Mouse (Mus musculus) hindbrain, embryonic 13.5 days (tissue): ENCODE data around the gene A430078G23Rik. TPM values are rescaled to one million over a fixed set of nuclear protein-coding genes. Genes with fewer than 3 reads are reported as not detected.

Experiments used
- ATAC-seq: fragments of 200-750 bp; cut with Nextera tagmentation; 2 replicates; pipeline ENCODE4 v1.8.0; 2017; ENCODE audit warnings: moderate TSS enrichment; ENCODE audit not compliant: low FRiP score
- H3K27ac ChIP-seq: fragments of 300-500 bp; sonication (generic); 2 replicates; pipeline ENCODE4 v1.5.1; 2015; ENCODE audit warnings: inconsistent platforms, mild to moderate bottlenecking, moderate library complexity
- H3K27me3 ChIP-seq: fragments of 300-500 bp; sonication (generic); 2 replicates; pipeline ENCODE4 v1.6.1; 2015; ENCODE audit warnings: mild to moderate bottlenecking, inconsistent platforms
- H3K36me3 ChIP-seq: fragments of 300-500 bp; sonication (generic); 2 replicates; pipeline ENCODE4 v1.6.1; 2015; ENCODE audit warnings: mild to moderate bottlenecking, inconsistent platforms
- H3K4me1 ChIP-seq: fragments of 300-500 bp; sonication (generic); replicated peaks from 2 replicates; pipeline ENCODE4 v1.6.1; 2015; ENCODE audit warnings: inconsistent platforms
- H3K4me2 ChIP-seq: fragments of 300-500 bp; sonication (generic); 2 replicates; pipeline ENCODE4 v1.6.1; 2015; ENCODE audit warnings: inconsistent platforms, mild to moderate bottlenecking, moderate library complexity
- H3K4me3 ChIP-seq: fragments of 300-500 bp; sonication (generic); 2 replicates; pipeline ENCODE4 v1.5.1; 2015; ENCODE audit warnings: mild to moderate bottlenecking, inconsistent platforms
- H3K9ac ChIP-seq: fragments of 300-500 bp; sonication (generic); 2 replicates; pipeline ENCODE4 v1.6.1; 2015; ENCODE audit warnings: mild to moderate bottlenecking, inconsistent platforms
- H3K9me3 ChIP-seq: fragments of 300-500 bp; sonication (generic); 2 replicates; pipeline ENCODE4 v1.6.1; 2016; ENCODE audit warnings: inconsistent platforms
- WGBS: fragments of 180-500 bp; shearing (Covaris S2); methylation state at CpG from one replicate; pipeline ENCODE4 v1.1.7; 2015; 5-methylcytosine and 5-hydroxymethylcytosine counted together
- polyA plus RNA-seq: library from polyadenylated mRNA; unstranded; fragments of >200 nt; fragmentation: Nextera tagmentation; extraction: Ambion mirVana; gene quantifications from 2 replicates; pipeline ENCODE4 v1.2.1, GENCODE M21; 2015

The A430078G23Rik gene
- polyA plus RNA-seq, 1 experiment from 2014 or later: not detected

GRCm38 (mm10) chr8:3418101-3418500 lies 64.9 kb downstream of the A430078G23Rik start:
- Histone ChIP-seq H3K27me3 (no peaks in the 10 kb centered on the region), H3K4me2 (no peak overlapping the region), H3K27ac (no peak overlapping the region), H3K4me3 (no peak overlapping the region), H3K9ac (no peak overlapping the region), H3K36me3 (no peaks in the 10 kb centered on the region), H3K4me1 (peaks cover 49% of the 10 kb centered on the region), H3K9me3 (no peaks in the 10 kb centered on the region)
- no peak for ATAC-seq
- WGBS: 87% methylated on average over 1 of the region's 1 CpGs

GRCm38 (mm10) chr8:3420105-3420706 lies 67.0 kb downstream of the A430078G23Rik start:
- no peak for ATAC-seq
- WGBS: 80% methylated on average over 10 of the region's 10 CpGs
- Histone ChIP-seq H3K4me1 (peaks cover 38% of the 10 kb centered on the region), H3K4me2 (no peak overlapping the region), H3K9ac (no peak overlapping the region), H3K36me3 (no peaks in the 10 kb centered on the region), H3K27me3 (no peaks in the 10 kb centered on the region), H3K27ac (no peak overlapping the region), H3K9me3 (no peaks in the 10 kb centered on the region), H3K4me3 (no peak overlapping the region)

GRCm38 (mm10) chr8:3421507-3421906 lies 68.3 kb downstream of the A430078G23Rik start:
- Histone ChIP-seq H3K4me2 (no peak overlapping the region), H3K36me3 (no peaks in the 10 kb centered on the region), H3K4me3 (no peak overlapping the region), H3K27me3 (no peaks in the 10 kb centered on the region), H3K4me1 (peaks cover 25% of the 10 kb centered on the region), H3K9me3 (no peaks in the 10 kb centered on the region), H3K27ac (no peak overlapping the region), H3K9ac (no peak overlapping the region)
- ATAC-seq: no peak
- WGBS: 89% methylated on average over 5 of the region's 5 CpGs

GRCm38 (mm10) chr8:3425217-3425616 lies 72.0 kb downstream of the A430078G23Rik start:
- Histone ChIP-seq H3K4me2 (no peak overlapping the region), H3K4me1 (peaks cover 3% of the 10 kb centered on the region; the same call in 1 of the 2 replicates), H3K36me3 (peaks cover 24% of the 10 kb centered on the region), H3K9me3 (no peaks in the 10 kb centered on the region), H3K9ac (no peak overlapping the region), H3K27me3 (no peaks in the 10 kb centered on the region), H3K27ac (no peak overlapping the region), H3K4me3 (no peak overlapping the region)
- no peak for ATAC-seq
- WGBS: 96% methylated on average over 5 of the region's 5 CpGs

- H3K4me3 ChIP-seq: no peak overlapping the region
- no peak for ATAC-seq
- no peak overlapping the region for H3K9ac ChIP-seq
- H3K27me3 ChIP-seq: no peaks in the 10 kb centered on the region
- no peak overlapping the region for H3K4me2 ChIP-seq
- no peak overlapping the region for H3K27ac ChIP-seq
- no peaks in the 10 kb centered on the region for H3K4me1 ChIP-seq
- H3K9me3 ChIP-seq: no peaks in the 10 kb centered on the region
- peaks cover 30% of the 10 kb centered on the region for H3K36me3 ChIP-seq
- WGBS: 89% methylated on average over 3 of the region's 3 CpGs
These were observed 73.0 kb downstream of the A430078G23Rik start for GRCm38 (mm10) chr8:3426211-3426610.

- ATAC-seq: no peak
- Histone ChIP-seq H3K36me3 (peaks cover 52% of the 10 kb centered on the region), H3K4me1 (no peaks in the 10 kb centered on the region), H3K4me2 (no peak overlapping the region), H3K9me3 (no peaks in the 10 kb centered on the region), H3K4me3 (no peak overlapping the region), H3K27me3 (no peaks in the 10 kb centered on the region), H3K9ac (no peak overlapping the region), H3K27ac (no peak overlapping the region)
- 79% methylated on average over 2 of the region's 2 CpGs for WGBS
These were observed 75.2 kb downstream of the A430078G23Rik start for GRCm38 (mm10) chr8:3428426-3428825.

GRCm38 (mm10) chr8:3429966-3430365 lies 76.8 kb downstream of the A430078G23Rik start:
- Histone ChIP-seq H3K9me3 (no peaks in the 10 kb centered on the region), H3K9ac (no peak overlapping the region), H3K4me1 (no peaks in the 10 kb centered on the region), H3K36me3 (peaks cover 67% of the 10 kb centered on the region), H3K4me2 (no peak overlapping the region), H3K27ac (no peak overlapping the region), H3K4me3 (no peak overlapping the region), H3K27me3 (no peaks in the 10 kb centered on the region)
- 85% methylated on average over 2 of the region's 2 CpGs for WGBS
- no peak for ATAC-seq

GRCm38 (mm10) chr8:3431113-3431512 lies 77.9 kb downstream of the A430078G23Rik start:
- Histone ChIP-seq H3K4me2 (no peak overlapping the region), H3K27ac (no peak overlapping the region), H3K9me3 (no peaks in the 10 kb centered on the region), H3K27me3 (no peaks in the 10 kb centered on the region), H3K9ac (no peak overlapping the region), H3K4me1 (no peaks in the 10 kb centered on the region), H3K36me3 (peaks cover 77% of the 10 kb centered on the region), H3K4me3 (no peak overlapping the region)
- no peak for ATAC-seq
- 88% methylated on average over 3 of the region's 3 CpGs for WGBS

GRCm38 (mm10) chr8:3436492-3436891 lies 83.3 kb downstream of the A430078G23Rik start:
- Histone ChIP-seq H3K27ac (no peak overlapping the region), H3K27me3 (no peaks in the 10 kb centered on the region), H3K36me3 (peaks cover 97% of the 10 kb centered on the region), H3K4me2 (no peak overlapping the region), H3K4me3 (no peak overlapping the region), H3K9ac (no peak overlapping the region), H3K4me1 (no peaks in the 10 kb centered on the region), H3K9me3 (no peaks in the 10 kb centered on the region)
- WGBS: 85% methylated on average over 5 of the region's 6 CpGs
- ATAC-seq: no peak

- no peak for ATAC-seq
- Histone ChIP-seq H3K27me3 (no peaks in the 10 kb centered on the region), H3K9ac (no peak overlapping the region), H3K4me3 (no peak overlapping the region), H3K36me3 (peaks cover 83% of the 10 kb centered on the region), H3K4me2 (no peak overlapping the region), H3K4me1 (no peaks in the 10 kb centered on the region), H3K27ac (no peak overlapping the region), H3K9me3 (no peaks in the 10 kb centered on the region)
- WGBS: 80% methylated on average over 12 of the region's 12 CpGs
These were observed 86.3 kb downstream of the A430078G23Rik start for GRCm38 (mm10) chr8:3439510-3439909.

Other genes starting within 250 kb of the A430078G23Rik start
- gene Insr, start 73.8 kb upstream of the A430078G23Rik start, polyA plus RNA-seq: 54.5 and 56.1 TPM in 2 replicates
- 10.0 and 12.0 TPM in 2 replicates for gene Arhgef18, start 39.6 kb downstream of the A430078G23Rik start, polyA plus RNA-seq
- gene Pex11g, start 114.3 kb downstream of the A430078G23Rik start, polyA plus RNA-seq: 4.2 and 5.3 TPM in 2 replicates
- 0.30 and 0.54 TPM in 2 replicates for gene Tex45, start 117.4 kb downstream of the A430078G23Rik start, polyA plus RNA-seq
- gene Zfp358, start 139.7 kb downstream of the A430078G23Rik start, polyA plus RNA-seq: 77.4 and 79.9 TPM in 2 replicates
- gene Mcoln1, start 147.0 kb downstream of the A430078G23Rik start, polyA plus RNA-seq: 90.1 and 92.0 TPM in 2 replicates
- 34.8 and 37.3 TPM in 2 replicates for gene Pnpla6, start 162.0 kb downstream of the A430078G23Rik start, polyA plus RNA-seq
- 0.36 and 0.62 TPM in 2 replicates for gene C330021F23Rik, start 214.6 kb downstream of the A430078G23Rik start, polyA plus RNA-seq
- 37.0 and 38.2 TPM in 2 replicates for gene Camsap3, start 233.9 kb downstream of the A430078G23Rik start, polyA plus RNA-seq